Mouse (Mus musculus) retina, postnatal 7 days (tissue): ENCODE measurements around the gene Ccdc92b.
A peak's percentile ranks its signal among the peaks of the same experiment; 100 is the strongest.
"Not testable (repeated sequence)": the region's sequence is repeated elsewhere in the genome, so short reads cannot be mapped to it uniquely, and the experiment has no call there.

Experiments
- DNase-seq: peaks from one replicate; pipeline ENCODE4 v3.0.0-alpha.2; 2012; ENCODE audit warnings: low read depth, low spot score

The Ccdc92b gene

GRCm38 (mm10) chr11:74619201-74619955, at the start of gene Ccdc92b:
Gene Ccdc92b, plus strand, starts transcription at chr11:74619605.
- DNase-seq: peak; percentile 34

- no peak for DNase-seq
Observed at GRCm38 (mm10) chr11:74569735-74570134, 49.7 kb upstream of the Ccdc92b start.

- no peak for DNase-seq
Observed at GRCm38 (mm10) chr11:74572459-74573061, 46.8 kb upstream of the Ccdc92b start.

GRCm38 (mm10) chr11:74574768-74575434, 44.5 kb upstream of the Ccdc92b start:
- DNase-seq: no peak

- DNase-seq: no peak
Observed at GRCm38 (mm10) chr11:74575940-74576339, 43.5 kb upstream of the Ccdc92b start.

GRCm38 (mm10) chr11:74577068-74577467, 42.3 kb upstream of the Ccdc92b start:
- no peak for DNase-seq

GRCm38 (mm10) chr11:74581333-74581732, 38.1 kb upstream of the Ccdc92b start:
- DNase-seq: not testable (repeated sequence)

GRCm38 (mm10) chr11:74582464-74582863, 36.9 kb upstream of the Ccdc92b start:
- no peak for DNase-seq

- no peak for DNase-seq
Observed at GRCm38 (mm10) chr11:74583824-74584349, 35.5 kb upstream of the Ccdc92b start.

- DNase-seq: no peak
Observed at GRCm38 (mm10) chr11:74584946-74585723, 34.3 kb upstream of the Ccdc92b start.

- no peak for DNase-seq
Observed at GRCm38 (mm10) chr11:74586401-74586800, 33.0 kb upstream of the Ccdc92b start.

- DNase-seq: no peak
Observed at GRCm38 (mm10) chr11:74589401-74590238, 29.8 kb upstream of the Ccdc92b start.

- no peak for DNase-seq
Observed at GRCm38 (mm10) chr11:74590239-74590596, 29.2 kb upstream of the Ccdc92b start.

GRCm38 (mm10) chr11:74590691-74591090, 28.7 kb upstream of the Ccdc92b start:
- no peak for DNase-seq

GRCm38 (mm10) chr11:74592246-74592645, 27.2 kb upstream of the Ccdc92b start:
- no peak for DNase-seq

GRCm38 (mm10) chr11:74597283-74597989, 22.0 kb upstream of the Ccdc92b start:
- no peak for DNase-seq

- DNase-seq: no peak
Observed at GRCm38 (mm10) chr11:74597990-74598337, 21.4 kb upstream of the Ccdc92b start.

GRCm38 (mm10) chr11:74602286-74602685, 17.1 kb upstream of the Ccdc92b start:
- no peak for DNase-seq

- DNase-seq: no peak
Observed at GRCm38 (mm10) chr11:74610068-74610467, 9.3 kb upstream of the Ccdc92b start.

- DNase-seq: no peak
Observed at GRCm38 (mm10) chr11:74610545-74611176, 8.7 kb upstream of the Ccdc92b start, which contains the start of gene Rap1gap2. Gene Rap1gap2, minus strand, starts transcription at chr11:74610915.
